Mouse (Mus musculus): ENCODE data around the gene Plekhg5.

Plekhg5 gene

DNA sequence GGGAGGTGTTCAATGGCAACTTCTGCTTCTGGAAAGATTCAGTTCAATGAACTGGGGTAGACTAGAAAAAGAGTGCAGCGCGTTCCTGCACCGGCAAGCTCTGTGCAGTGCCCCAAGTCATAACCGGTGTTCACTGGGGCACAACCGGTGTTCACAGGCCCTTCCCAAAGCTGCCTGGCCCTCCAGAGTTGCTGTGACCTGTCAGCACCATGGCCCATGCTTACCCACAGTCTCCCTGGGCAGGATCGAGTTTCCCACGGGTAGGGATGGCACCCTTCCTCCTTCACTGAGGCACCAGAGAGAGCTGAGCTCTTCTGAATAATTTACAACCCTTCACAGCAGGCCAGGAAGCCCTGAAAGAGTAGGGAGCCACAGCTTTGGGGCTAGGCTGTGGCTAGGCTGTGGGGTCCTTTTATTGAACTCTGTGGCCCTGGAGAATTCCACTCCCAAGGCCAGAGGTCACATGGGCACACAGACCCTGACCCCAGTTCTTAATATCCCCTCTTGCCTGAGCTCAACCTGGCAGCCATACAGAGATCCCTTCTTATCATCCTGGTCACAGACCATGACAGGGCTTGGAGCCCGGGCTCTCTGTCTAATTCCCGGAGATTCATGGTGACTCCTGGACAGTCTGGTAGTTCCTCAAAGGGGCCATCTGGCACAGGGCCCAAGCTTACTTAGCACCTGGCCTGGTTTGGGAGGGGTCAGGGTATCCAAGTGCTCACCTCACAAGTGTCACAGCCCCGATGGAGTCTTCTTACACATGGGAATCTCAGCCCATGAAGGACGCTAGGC is 73.9 kb downstream of the Plekhg5 start:
- DNase-seq (ENCODE audit: low spot score in 2 of 2), result no peak

DNA sequence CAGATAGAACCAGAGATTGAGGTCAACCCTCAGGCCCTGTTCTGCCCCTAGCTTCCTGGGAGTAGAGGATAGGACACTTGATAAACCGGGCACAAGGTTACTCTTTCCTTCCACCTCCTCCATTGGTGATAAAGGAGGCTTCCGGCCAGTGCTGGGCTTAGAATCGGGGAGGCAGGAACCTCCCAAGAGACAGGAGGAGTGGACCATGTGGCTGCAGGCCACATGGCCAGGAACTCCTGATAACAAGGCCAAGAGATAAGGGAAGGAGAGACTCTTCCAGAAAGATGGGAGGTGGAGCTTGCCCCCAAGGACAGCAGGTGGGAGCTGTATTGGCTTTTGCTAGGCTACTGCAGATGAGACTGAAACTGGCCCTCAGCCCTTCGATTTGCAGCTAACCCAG is 78.2 kb downstream of the Plekhg5 start:
- no peak for DNase-seq (ENCODE audit: low spot score in 2 of 2)

DNA sequence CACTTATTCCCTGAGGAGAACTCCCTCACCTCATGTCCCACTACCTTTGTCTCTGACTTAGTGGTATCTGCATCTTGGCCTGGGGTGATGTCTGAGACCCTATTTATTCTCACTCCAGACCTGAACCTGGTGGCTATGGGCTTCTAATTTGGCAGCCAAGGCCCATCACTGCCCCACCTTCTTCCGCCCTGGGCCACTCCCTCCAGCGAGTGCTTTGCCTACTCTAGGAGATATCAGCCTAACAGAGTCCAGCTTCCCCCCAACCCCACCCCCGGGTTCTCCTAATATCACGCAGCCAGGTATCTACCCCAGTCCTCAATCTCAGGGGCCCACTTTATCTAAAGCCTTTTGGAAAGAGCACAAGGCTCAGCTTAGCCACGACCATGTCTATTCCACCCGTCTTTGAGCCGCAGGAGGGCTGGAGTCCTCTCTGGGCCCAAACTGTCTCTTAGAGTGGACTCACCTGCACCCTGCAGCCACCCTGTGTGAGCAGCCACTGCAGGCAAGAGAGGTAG is 79.2 kb downstream of the Plekhg5 start:
- no peak for DNase-seq (ENCODE audit: low spot score in 2 of 2)

DNA sequence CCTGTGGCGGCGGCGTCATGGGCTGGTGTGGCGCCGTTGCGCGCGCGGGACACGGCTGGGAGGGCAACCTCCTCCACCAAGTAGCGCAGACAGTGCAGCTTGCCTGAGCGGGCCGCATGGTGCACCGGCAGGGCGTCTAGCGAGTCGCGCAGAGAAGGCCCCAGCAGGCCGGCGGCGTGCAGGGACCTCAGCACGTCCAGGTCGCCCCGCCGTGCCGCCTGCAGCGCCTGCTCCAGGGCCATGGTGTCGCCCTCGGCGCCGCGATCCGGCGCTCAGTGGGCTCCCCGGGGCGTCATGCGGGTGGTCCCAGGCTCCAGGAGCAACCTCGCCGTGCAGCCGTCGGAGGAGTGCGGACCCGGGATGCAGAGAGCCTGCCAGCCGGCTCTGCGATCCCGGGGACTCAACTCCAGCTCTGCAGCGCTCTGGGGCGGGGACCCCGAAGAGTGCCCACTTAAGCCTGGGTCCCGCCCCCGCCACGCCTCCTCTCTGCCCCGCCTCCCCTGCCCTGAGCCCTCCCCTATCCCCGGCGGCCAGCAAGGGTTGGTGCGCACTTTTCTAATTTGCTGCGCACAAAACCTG is 79.8 kb downstream of the Plekhg5 start, which contains the start of gene Espn:
Espn (minus strand) TSS at position 406 of the 579 bp plus-strand sequence.
- DNase-seq (ENCODE audit: low spot score in 2 of 2), result no peak

DNA sequence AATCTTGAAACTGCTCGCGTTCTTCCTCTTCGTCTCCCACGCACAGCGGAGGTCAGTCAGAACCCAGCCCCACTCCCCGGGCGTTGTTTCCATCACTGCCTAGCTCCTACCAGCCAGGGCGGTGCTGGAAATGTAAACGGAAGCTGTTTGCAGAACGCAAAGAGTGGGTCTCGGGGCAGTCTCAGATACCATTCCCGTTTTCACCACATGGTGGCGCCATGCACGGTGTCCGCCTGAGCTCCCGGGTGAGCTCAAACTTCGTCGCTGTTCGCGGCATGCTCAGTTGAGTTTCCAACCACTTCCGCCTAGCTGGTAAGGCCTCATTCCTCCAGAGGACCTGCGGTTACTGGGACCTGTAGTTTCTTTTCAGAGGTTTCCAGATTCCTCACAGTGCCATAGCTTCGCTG is 81.5 kb downstream of the Plekhg5 start:
- DNase-seq (ENCODE audit: low spot score in 2 of 2), result peak in 1 of 2 experiments; percentile 79

DNA sequence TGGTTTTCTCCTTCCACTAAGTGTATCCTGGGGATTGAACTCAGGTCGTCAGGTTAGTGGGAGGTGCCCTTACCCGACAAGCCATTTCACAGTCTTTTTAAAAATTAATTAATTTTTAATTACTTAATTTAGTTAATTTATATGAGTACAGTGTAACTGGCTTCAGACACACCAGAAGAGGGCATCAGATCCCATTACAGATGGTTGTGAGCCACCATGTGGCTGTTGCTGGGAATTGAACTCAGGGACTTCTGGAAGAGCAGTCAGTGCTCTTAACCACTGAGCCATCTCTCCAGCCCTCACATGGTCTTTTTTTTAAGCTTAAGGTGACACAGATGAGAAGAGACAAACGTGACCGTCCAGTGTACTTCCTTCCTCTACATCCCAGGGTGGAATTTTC is 82.7 kb downstream of the Plekhg5 start:
- no peak for DNase-seq (ENCODE audit: low spot score in 2 of 2)

DNA sequence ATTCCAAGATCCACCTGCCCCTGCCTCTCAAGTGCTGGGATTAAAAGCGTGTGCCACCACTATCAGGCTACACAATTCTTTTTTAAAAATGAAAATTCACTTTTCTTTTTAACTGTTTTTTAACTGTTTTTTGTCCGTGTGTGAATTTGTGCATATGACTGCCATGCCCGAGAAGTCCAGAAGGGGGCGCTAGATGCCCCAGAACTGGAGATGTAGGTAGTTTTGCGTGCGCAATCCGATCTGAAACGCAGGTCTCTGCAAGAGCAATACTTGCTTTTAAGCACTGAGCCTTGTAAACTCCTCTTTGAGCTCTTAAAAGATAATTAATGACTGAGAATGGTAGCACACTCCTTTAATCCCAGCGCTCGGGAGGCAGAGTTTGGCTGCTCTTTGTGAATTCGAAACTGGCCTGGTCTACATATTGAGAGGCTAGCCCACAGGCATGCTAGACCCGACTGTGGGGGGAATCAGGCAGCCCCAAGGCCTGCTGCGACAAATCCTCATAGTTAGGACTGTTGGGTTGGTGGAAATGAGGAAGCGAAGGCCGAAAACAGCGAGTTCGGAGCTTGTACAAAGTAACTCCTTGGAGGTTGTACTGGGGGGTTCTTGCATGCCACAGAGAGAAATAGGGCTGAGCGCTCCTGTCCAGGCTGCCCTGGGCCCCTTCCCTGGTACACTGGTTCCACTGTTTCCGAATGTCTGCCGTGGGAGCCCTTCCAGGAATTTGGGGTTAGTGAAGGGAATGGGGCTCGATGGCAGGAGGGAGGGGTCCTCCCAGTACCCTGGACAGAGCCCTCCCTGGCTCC is 85.7 kb downstream of the Plekhg5 start:
- DNase-seq (ENCODE audit: low spot score in 2 of 2), result peak in 1 of 2 experiments; percentile 59

DNA sequence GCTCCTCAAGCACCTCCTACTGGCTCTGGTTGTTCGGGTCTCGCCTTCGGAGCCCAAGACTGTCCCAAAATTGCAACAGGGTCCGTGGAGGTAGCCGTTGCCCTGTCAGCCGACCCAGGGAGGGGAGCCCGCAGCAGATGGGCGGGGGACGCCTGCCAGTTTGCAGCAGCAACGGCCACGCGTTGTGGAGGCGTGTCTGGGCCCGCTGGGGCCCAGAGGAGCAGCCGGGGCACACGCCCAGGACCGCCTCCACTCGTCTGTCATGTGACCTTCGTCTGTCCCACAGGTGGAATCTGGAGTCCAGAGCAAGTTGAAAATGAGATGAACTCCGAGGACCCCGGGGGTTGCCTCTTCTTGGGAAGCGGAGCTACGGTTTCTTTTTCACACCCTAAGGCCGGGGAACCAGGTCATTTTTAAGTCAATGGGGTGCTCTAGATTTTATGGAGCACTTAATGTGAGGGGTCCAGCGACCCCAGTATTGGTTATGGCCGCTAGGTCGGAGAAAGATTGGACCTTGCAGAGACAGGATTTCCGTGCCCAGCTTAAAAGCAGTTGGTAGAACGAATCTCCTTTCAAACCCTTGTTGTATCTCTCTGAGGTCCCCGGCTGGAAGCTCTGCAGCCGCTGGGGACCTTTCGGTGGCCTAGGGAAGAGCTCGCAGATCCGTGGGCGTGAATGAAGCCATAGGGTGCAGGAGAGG is 86.4 kb downstream of the Plekhg5 start, which contains the start of gene Hes2:
Hes2 (plus strand) TSS at position 283 of the 700 bp plus-strand sequence.
- DNase-seq (ENCODE audit: low spot score in 2 of 2), result no peak

DNA sequence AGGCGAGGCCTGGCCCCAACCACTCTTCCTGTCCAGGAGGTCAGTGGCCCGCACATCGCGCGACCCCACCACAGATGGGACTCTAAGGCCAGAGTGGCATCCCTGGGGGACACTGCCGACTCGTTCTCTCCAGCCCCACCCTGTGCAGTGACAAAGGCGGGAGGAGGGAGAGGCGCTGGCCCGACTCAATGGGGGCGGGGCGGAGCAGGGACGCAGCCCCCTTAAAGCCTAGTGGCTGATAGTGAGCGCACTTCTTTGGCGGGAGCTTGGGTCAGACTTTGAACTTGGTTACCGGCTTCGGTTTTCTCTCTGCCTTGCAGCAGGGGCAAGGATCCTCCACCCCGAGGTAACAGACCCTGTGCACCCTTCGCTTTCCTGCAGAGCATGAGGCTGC is 87.0 kb downstream of the Plekhg5 start:
- no peak for DNase-seq (ENCODE audit: low spot score in 2 of 2)

DNA sequence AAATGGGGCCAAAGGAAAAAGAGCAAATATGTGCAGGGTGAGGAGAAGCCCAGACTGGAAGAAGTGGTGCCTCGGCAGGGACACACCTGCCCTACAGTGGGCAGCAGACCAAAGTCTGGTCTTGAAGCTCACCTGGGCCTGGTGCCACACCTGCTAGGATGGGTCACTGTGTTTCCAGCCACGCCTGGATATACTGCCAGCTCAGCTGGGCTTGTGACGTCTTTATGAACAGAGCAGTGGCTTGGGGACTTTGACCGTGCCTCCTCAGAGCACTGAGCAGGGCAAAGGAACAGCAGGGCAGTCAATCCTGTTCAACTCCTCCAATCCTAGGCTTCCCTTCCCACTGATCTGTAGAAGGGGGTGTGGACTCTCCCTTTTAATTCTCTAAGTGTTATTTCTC is 88.5 kb downstream of the Plekhg5 start:
- no peak for DNase-seq (ENCODE audit: low spot score in 2 of 2)

DNA sequence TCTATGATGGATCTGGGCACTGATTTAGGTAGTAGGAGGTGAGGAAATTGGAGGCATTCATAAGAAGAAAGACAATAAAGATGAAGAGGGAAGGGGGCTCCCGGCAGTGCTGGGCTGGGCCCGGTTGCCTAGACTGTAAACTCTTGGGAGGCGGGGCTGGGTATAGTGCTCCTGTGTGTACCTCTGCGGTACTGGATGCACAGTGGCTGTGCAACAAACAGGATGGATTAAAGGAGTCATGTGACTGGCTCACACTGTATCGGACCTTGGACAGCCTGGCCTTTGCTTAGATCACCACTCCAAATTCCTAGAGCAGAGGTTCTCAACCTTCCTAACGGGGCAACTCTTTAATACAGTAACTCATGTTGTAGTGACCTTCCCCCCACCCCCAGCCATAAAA is 89.3 kb downstream of the Plekhg5 start:
- no peak for DNase-seq (ENCODE audit: low spot score in 2 of 2)

DNA sequence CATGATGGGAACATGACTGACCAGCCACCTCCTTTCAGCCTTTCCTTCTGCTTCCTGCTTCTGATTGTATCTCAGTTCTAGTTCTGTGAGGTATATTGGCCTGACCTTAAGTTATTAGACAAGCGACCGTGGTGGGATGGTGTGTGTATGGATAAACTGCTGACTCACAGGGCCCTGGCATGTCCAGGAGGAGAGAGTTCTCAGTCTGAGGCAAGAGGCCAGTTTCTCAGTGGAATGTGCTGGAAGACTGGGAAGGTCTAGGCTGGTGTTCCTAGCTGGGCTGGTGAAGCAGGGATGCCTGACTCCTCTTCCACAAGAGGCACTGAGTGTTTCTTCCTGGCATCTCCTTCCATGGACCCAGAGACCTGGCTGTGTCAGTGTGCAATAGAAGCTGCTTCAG is 90.5 kb downstream of the Plekhg5 start:
- no peak for DNase-seq (ENCODE audit: low spot score in 2 of 2)
